Mouse (Mus musculus): ENCODE measurements at regions not wholly inside any gene's neighbourhood (a gene's known extent, or its start where the extent isn't known, plus 50 kb on each side); places are given as distances from the start of the nearest gene placed in this dataset.

DNA sequence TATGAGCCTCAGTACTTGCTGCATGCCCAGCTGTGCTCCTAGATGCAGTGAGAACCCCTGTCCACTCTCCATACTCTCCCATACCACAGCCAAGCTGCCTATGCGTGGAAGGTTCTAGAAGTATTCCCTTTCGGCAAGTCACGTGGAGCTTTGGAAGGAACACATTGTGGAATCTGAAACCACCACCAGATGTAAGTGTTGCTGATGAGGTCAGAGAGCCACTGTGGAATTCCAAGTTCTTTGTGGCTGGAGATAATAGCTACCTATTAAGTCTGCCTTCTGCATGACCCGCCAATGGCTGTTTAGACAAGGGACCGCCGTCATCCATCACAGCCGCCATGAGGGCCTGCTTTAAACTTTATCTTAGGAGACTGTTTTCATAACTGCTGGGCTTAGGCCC, 84.7 kb upstream of the Errfi1 start:
- no peak for DNase-seq (ENCODE audit: low spot score in 2 of 2)

DNA sequence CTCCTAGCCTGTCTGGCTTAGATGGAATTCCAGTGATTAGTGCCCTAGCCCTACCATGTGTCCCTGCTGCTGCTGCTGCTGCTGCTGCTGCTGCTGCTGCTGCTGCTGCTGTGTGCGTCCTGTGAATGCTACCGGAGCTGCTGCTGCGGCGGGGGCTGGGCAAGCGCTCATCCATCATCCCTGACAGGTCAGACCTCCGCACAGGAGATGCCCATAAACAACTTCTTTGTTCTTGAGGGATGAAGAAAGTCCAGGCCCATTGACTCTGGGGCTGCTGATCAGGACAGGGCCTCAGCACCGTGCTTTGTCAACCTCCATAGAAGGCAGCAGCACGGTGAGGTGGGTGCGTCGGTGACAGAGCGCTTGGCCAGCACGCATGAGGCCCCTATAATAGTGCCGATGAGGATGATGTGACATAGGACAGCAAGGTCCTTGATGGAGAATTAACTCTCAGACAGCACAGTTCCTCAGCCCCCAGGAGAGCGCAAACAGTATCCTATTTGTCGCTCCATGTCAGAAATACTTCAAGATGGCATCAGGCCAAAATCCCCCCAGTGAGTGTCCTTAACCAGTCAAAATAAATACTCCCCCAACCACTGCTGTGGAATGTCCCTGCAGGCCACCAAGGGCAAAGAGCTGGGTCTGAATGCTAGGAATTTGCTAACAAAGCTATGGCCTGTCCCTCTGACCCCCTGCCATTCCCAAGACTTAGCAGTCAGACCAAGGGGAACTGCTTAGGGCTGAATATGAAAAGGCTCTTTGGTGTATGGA, 95.1 kb upstream of the Errfi1 start:
- no peak for DNase-seq (ENCODE audit: low spot score in 2 of 2)

DNA sequence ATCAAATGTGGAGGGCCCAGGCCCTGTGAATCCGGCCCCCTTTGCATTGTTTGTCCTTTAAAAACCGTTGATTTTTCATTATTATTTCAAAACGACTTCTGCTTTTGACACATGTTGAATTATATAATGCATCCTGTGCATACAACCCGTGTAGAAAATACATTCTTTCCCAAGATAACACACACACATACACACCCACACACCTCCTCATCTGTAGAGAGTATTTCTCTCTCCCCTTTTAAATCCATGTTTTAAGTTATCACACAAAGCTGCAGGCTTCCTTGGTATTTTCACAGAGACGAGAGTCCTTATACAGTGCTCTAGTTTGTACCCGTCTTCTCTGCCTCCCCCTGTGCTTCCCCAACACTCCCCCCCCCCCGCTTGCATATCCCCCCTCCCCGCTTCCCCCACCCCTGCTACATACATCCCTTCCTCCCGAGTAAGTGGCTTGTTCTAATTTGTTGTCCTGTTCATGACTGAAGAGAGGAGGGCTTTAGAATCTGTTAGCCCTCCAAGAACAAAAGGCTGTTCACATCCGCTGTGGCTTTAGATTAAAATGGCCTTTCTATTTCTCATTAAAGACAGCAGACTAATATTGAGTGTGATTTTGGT, 95.8 kb upstream of the Errfi1 start:
- no peak for DNase-seq (ENCODE audit: low spot score in 2 of 2)

DNA sequence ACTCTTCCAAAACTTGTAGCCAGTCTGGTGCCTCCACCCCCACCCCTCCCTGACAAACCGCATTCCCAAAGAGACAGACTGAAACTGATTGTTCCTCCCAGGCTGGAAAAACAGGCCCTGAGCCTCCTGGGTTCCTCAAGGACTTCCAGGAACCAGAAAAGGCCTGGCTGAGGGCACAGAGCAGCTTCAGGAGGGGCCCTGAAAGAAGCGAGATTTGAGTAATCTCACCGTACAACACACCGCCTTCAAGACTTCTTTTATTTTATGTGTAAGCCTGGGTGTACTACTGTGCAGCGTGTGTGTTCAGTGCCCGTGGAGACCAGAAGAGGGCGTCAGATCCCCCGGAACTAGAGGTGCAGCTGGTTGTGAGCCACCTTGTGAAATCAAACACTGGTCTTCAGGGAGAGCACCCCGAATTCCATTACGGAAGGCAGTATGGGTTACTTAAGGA, 96.4 kb upstream of the Errfi1 start:
- DNase-seq (ENCODE audit: low spot score in 2 of 2) = no peak

DNA sequence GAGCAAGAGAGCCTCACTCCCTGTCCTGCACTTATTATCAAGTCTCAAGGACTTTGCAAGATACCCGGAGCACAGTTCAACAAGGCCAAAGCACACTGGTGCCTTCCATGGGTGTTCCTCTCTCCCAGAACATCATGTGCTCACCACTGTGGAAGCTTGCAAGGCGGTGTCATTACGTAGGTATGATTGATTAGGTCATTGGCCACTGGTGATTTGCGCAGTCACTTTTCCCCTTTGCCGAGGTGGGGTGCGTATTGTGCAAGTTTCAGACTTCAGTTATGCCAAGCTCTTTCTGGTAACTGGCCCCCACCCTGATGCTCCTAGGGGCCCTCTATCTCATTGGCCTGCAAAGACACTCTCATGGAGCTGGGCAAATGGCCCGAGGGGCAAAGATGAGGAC, 98.3 kb upstream of the Errfi1 start:
- DNase-seq (ENCODE audit: low spot score in 2 of 2) = no peak

DNA sequence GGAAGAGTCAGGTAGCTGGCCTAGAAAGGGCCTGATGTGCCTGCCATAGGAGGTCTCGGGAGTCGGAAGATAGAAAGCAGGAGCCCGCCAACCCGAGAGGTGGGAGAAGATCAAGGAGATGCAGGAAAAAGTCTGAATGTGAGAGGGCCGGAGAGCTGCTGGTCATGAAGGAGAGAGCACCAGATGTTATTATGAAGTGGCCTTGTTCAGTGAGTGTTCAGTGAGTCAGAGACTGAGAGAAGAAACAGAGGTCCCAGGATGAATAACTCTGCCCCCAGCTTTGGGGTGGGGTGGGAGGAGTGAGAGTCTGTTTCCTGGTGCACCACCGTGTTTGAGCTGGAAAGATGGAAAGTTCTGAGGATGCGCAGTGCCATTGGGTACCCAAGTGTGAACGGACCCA, 100.2 kb upstream of the Slc45a1 start:
- no peak for DNase-seq (ENCODE audit: low spot score in 2 of 2)

DNA sequence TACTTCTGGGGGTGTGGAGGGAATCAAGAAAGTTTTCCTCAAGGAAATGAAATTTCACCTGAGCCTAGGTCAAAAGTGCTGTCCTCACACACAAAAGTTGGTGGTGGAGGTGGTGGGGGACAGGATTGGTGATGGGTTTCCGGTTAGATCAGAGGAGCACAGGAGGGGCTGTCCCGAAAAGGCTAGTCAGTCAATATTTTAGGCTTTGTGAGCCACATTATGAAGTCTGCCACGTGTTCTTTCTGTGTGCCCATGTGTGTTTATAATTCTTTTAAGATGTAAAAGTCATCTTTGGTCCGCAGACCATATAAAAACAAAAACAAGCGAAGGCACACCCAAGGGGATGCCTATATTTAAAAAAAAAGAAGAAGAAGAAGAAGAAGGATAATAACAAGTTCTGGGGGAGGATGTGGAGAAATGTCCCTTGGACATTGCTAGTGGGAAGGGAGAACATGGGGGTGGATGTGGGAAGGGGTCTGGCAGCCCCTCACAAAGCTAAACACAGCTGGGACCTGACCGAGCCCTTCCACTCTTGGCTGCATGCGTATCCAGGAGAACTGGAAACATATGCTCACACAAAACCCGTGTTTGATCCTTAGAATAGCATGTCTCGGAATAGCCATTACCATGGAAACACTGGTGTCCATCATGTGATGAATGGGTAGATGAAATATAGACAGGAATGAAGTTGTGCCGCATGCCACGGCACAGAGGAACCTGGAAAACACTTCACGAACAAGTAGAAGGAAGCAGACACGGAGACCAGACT, 98.7 kb upstream of the Slc45a1 start:
- DNase-seq (ENCODE audit: low spot score in 2 of 2) = peak in 1 of 2 experiments; percentile 53

DNA sequence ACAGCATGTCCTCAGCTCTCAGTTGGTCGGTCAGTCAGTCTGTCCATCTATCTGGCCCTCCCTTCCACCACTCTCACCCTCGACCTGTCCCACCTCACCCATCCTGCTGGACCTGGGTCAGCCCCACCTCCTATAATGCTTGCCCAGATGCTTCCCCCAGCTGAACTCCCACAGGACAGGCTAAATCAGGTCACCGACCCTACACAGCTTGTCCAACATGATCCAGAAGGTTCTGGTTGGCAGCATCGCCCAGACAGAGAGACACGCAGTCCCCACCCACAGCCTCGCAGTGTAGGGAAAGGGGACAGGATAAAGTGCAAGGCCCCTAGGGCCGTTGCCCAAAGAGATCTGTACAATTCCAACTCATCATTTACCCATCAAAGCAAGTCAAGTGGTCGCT, 97.1 kb upstream of the Slc45a1 start:
- DNase-seq (ENCODE audit: low spot score in 2 of 2) = no peak

DNA sequence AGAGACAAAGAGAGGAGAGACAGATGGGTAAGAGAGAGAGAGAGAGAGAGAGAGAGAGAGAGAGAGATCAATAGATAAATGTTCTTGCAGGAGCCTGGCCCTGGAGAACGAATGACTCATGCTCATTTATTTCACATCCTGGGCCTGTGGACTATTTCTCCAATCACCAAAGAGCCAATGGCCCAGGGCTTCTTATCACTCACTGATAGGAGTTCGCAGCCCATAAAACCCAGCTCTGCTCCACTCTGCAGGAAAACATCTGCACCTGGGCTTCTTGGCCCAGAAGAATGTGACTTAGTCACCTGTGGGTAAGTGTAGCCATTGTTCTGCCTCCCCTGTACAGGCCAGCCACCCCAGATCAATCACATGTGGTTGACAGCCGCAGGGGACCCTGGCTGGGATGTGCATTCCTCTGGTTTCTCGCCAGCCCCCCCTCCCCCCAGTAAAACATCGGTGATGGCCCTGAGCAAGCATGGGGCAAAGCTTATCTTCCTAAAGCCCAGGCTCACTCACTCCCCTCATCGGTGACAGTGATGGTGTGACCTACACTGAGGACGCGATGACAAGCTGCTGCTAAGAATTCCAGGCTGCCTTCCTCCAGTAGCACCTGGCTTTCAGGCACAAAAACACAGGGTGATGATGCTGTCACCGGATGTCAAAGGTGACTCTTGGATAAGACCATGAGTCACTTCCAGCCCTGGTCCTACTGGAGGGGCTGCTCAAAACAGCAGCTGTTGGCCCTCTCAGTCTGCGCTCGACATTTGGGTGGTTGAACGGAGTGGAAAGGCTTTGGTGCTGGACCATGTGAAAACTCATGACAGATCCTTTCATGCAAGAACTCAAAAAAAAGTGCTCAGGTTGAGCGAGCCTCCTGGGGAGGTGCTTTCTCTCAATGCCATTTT, 96.4 kb upstream of the Slc45a1 start:
- no peak for DNase-seq (ENCODE audit: low spot score in 2 of 2)

DNA sequence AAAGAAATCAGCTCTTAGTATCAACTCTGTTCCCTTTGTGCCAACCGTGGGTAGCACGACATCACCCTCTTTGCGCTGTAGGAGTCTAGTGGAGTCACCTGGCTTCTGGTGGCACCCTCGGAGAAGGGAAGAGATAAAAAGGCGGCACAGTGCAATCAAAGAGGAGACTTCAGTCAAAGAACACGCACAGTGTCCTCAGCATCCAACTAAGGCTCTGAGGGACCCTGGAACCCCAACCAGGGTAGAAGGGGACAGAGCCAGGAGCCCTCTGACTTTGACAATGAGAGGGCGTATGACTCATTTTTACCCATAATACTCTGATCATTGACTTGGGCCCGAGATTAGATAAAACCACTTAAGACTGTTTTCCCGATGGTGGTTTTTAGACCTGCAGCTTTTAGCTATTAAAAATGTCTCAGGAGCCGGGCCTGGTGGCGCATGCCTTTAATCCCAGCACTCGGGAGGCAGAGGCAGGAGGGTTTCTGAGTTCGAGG, 94.5 kb upstream of the Slc45a1 start:
- DNase-seq (ENCODE audit: low spot score in 2 of 2) = no peak

DNA sequence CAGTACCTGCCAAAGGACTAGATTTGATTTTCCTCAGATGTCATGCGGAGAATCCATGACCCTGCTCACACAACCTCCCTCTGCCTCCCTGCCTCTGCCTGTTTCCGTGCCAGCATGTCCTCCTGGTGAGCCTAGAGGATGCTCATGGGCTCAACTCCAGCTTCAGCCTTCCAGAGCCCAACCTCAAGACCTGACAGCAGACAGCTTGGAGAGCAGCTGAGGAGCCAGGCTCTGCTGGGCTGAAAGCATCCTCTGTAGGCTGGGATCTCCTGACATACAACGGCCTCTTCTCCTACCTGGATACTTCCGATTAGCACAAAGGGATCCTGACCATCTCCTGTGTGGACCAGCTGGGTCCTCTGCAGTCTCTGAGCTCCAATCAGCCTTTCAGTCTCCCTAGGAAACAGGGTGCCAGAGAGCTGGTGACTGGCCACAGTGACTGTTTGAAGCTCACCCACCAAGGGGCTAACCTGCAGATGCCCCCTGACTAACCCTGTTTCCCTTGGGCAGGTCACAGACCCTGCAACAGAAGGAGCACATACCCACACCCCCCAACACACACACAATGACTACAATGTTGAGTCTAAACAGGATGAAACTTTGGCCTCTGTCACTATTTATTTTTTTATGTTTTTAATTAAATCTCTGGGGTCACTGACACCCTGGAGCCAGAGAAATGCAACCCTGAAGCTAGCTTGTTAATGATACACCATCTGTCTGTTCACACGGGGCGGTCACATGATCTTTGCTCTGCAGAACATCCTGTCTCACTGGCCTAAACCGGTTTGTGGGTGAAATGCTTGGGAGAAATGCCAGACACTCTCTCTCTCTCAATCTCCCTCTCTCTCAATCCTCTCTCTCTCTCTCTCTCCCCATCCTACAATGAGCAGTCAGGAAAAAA, 93.8 kb upstream of the Slc45a1 start:
- DNase-seq (ENCODE audit: low spot score in 2 of 2) = peak in 1 of 2 experiments; percentile 19

DNA sequence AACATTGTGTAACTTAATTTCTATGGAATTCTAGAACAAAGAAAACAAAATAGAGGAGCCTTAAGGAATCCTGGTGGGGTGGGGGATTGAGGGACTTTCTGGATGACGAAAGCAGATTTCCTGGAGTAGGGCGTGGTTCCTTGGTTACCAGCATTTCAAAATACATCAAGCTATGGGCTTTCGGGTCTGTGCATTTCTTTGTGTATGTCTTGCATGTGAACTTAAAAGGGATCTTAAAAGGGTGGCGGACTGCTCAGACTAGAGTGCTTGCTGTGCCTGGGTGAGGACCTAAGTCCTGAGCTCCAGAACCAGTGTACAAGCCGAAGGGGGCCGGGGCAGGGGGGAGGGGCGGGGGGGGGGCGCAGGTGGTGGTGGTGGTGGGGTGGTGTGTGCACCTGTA, 91.5 kb upstream of the Slc45a1 start:
- DNase-seq (ENCODE audit: low spot score in 2 of 2) = no peak

DNA sequence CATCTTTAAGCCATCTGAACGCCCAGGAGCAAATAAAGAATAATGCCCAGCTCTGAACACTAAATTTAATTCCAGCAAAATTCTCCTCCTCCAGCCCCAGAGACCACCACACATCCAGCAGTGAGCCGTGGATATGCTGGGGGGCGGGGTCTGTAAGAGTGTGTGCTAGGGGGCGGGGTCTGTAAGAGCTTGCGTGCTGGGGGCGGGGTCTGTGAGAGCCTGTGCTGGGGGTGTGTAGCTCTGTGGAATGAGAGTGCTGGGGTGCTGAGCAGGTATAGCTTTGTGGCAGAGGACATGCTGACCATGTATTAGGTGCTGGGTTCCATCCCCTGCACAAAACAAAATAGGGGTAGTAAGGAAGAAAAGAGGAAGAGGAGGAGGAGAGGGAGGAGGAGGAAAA, 91.1 kb upstream of the Slc45a1 start:
- no peak for DNase-seq (ENCODE audit: low spot score in 2 of 2)

DNA sequence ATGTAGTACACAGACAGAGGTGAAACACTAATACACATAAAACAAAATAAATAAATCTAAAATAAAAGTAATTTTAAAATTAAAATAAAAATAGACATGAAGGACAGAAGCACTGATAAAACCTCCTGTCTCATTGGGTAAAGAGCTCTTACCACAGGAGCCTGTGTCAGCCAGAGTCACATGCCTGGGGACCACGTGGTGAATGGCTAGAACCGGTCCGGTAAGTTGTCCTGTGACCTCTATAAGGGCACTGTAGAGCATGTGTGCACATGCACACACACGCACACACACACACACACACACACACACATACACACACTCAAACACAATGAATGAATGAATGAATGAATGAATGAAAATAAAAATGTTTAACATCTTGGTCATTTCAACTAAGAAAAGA, 89.8 kb upstream of the Slc45a1 start:
- DNase-seq (ENCODE audit: low spot score in 2 of 2) = no peak

DNA sequence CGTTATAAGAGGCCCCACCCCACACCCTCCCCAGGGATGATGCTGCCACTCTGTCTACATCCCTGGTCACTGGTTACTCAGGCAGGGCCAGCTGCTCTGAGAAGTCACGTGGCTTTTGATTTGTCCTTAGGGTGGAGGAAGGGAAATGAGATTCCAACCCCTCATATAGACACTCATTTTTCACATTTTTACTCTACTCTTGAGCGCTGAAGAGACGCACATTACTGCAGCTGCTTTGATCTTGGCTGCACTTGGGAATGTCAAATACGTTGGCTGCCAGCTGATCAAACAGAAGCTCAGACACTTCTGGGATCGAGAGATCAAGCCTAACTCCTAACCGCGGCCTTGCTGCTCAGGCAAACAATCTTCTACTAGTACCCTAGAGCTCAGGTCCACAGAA, 88.2 kb upstream of the Slc45a1 start:
- DNase-seq (ENCODE audit: low spot score in 2 of 2) = no peak

DNA sequence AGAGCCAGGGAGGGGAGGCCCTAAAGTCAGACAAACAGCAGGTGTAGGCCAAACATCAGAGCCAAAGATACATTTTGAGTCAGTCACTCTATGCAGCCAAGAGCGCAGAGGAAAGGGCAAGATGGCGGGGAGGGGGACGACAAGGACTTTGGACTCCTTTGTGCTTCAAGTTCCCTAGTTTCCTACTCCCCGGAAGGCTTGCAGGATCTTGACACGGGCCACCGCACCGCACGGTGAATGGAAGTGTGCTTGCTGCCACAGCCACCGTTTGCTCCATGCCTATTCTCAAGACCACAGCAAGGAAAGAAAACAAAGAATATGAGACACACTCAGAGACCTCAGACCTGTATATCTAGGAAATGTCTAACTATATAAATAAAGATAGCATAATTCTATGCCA, 86.8 kb upstream of the Slc45a1 start:
- no peak for DNase-seq (ENCODE audit: low spot score in 2 of 2)

DNA sequence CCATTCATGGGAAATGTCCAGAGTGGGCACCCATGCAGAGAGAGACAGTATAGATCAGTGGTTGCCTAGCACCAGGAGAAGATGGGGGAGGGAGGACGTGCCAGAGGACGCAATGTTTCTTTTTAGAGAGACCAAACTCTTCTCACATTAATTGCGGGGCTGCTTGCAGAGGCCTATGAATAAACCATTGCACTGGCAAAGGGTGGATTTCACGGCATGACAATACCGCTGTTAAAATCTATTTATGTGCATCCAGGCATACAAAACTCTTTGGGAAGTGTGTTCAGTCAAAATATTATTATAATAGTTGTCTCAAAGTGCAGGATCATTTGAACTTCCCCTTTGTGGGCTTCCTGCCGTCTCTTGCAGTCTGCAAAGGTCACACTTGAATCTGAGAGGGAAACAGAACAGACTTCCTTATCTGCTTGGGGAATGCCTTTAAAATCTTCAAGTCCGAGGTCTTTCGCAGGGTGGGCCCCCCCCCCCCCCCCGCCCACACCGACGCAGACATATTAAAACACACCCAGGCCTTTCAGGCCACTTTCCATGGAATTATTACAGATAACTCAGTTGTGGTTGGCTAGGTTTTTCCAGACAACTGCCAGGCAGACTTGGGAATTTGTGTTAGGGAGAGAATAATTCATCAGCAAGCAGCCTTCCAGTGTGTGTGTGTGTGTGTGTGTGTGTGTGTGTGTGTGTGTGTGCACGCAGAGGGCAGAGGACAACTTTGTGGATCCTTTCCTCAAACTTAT, 78.3 kb upstream of the Slc45a1 start:
- peak; percentile 55 to 65 for DNase-seq (ENCODE audit: low spot score in 2 of 2)

DNA sequence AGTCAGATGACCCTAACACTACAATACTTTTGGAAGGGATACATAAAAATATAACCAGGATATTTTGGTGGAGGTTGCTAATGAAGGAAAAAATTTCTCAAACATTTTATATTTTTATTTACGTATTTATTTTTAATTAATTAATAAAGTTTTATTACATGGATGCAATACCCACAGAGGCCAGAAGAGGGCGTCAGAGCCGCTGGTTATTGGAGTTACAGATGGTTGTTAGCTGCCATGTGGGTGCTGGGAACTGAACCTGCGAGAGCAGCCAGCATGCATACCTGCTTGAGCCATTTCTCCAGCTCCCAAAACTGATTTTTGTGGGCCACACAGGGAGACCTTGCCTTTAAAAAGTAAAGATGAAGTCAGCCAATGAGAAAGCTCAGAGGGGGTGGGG, 74.6 kb upstream of the Slc45a1 start:
- DNase-seq (ENCODE audit: low spot score in 2 of 2) = no peak

DNA sequence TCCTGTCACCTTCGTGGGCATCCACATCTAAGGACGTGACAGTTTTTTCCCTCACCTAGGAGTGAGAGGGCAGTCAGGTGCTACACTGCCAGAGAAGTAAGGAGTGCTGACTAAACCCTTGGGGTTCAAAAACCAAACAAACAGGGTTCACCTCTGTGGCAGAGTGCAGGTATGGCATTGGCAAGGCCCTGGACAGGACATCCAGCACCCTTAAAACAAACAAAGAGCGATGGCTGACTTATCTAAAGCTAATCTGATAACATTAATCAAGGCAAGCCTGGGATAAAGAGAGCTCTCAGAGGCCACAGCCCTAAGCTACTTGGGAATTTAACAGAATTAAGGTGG, 74.1 kb upstream of the Slc45a1 start:
- DNase-seq (ENCODE audit: low spot score in 2 of 2) = no peak

All from left cerebral cortex, adult 9 months (tissue).